Mouse (Mus musculus) hindbrain, embryonic 11.5 days (tissue): Measurements from ENCODE around the gene Cdk14. TPM values are rescaled to one million over a fixed set of nuclear protein-coding genes. Genes with fewer than 3 reads are reported as not detected.

ENCODE experiments used
- ATAC-seq: fragments of 200-750 bp; cut with Nextera tagmentation; 2 replicates; pipeline ENCODE4 v1.8.0; 2017; ENCODE audit warnings: mild to moderate bottlenecking, moderate TSS enrichment, moderate library complexity; ENCODE audit not compliant: low FRiP score
- DNase-seq: peaks from one replicate; pipeline ENCODE4 v3.0.0-alpha.2; 2015; ENCODE audit warnings: low spot score
- H3K27ac ChIP-seq: fragments of 300-500 bp; sonication (generic); 2 replicates; pipeline ENCODE4 v1.5.1; 2014; ENCODE audit warnings: mild to moderate bottlenecking, low read depth, low read length
- H3K27me3 ChIP-seq: fragments of 300-500 bp; sonication (generic); 2 replicates; pipeline ENCODE4 v1.6.1; 2014; ENCODE audit warnings: mild to moderate bottlenecking, low read length, moderate library complexity, mixed read lengths; ENCODE audit not compliant: control insufficient read depth, insufficient read depth
- H3K36me3 ChIP-seq: fragments of 300-500 bp; sonication (generic); 2 replicates; pipeline ENCODE4 v1.6.1; 2014; ENCODE audit warnings: mild to moderate bottlenecking, low read length, moderate library complexity, mixed read lengths; ENCODE audit not compliant: control insufficient read depth, insufficient read depth
- H3K4me1 ChIP-seq: fragments of 300-500 bp; sonication (generic); replicated peaks from 2 replicates; pipeline ENCODE4 v1.6.1; 2014; ENCODE audit warnings: low read length, mixed read lengths; ENCODE audit not compliant: control insufficient read depth, insufficient read depth
- H3K4me2 ChIP-seq: fragments of 300-500 bp; sonication (generic); replicated peaks from 2 replicates; pipeline ENCODE4 v1.6.1; 2014; ENCODE audit warnings: mild to moderate bottlenecking, low read depth, low read length
- H3K4me3 ChIP-seq: fragments of 300-500 bp; sonication (generic); 2 replicates; pipeline ENCODE4 v1.5.1; 2014; ENCODE audit warnings: low read depth, low read length
- H3K9ac ChIP-seq: fragments of 300-500 bp; sonication (generic); 2 replicates; pipeline ENCODE4 v1.6.1; 2014; ENCODE audit warnings: low read depth, low read length
- H3K9me3 ChIP-seq: fragments of 300-500 bp; sonication (generic); 2 replicates; pipeline ENCODE4 v1.6.1; 2016; ENCODE audit warnings: low read length; ENCODE audit not compliant: control insufficient read depth
- WGBS: fragments of 180-500 bp; shearing (Covaris S2); extraction: QIAGEN DNeasy Blood & Tissue Kit; methylation state at CpG from one replicate; pipeline ENCODE4 v1.1.7; 2014; 5-methylcytosine and 5-hydroxymethylcytosine counted together
- polyA plus RNA-seq: library from polyadenylated mRNA; unstranded; fragments of >200 nt; fragmentation: Nextera tagmentation; extraction: Ambion mirVana; gene quantifications from 2 replicates; pipeline ENCODE4 v1.2.1, GENCODE M21; 2014

Gene Cdk14
- polyA plus RNA-seq, 1 experiment from 2014 or later, result 35.7 TPM

DNA sequence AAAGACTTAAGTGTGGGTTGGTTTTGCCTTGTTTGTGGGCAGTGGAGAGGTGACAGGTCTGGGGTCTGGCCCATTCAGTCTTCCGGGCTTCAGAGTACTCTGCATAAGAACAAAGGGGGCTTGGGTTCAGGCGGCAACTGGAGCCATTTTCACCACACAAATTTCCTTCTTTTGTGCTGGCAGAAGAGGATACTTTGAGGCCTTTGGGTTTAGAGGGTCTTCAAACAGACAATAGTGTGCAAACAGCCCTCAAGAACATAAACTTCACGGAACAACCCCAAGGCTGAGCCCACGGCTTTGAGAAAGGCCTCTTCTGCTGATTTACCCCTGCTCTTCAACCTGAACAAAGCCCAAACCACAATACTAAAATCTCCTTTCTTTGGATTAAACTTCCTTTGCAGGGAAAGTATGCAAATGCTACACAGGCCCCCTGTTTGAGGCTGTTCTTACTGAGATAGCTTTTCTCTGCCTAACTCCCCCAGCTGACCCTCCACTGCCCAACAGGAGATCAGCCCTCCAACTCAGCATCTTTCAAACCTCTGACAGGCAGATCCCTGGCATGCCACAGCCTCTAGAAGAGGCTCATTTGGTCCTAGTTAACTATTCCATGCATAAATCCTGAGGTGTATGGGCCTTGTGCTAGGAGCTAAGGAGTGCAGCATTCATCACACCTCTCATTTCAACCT, 549.9 kb downstream of the Cdk14 start:
- Histone ChIP-seq H3K4me1 (peaks cover 10% of the 10 kb centered on the region; the same call in 1 of the 2 replicates), H3K4me2 (no peak overlapping the region), H3K9me3 (no peaks in the 10 kb centered on the region), H3K36me3 (no peaks in the 10 kb centered on the region), H3K27ac (no peak overlapping the region), H3K4me3 (no peak overlapping the region), H3K27me3 (no peaks in the 10 kb centered on the region), H3K9ac (no peak overlapping the region)
- ATAC-seq (no peak), DNase-seq (peak; percentile 27)
- 33% methylated on average over 4 of the region's 4 CpGs for WGBS

DNA sequence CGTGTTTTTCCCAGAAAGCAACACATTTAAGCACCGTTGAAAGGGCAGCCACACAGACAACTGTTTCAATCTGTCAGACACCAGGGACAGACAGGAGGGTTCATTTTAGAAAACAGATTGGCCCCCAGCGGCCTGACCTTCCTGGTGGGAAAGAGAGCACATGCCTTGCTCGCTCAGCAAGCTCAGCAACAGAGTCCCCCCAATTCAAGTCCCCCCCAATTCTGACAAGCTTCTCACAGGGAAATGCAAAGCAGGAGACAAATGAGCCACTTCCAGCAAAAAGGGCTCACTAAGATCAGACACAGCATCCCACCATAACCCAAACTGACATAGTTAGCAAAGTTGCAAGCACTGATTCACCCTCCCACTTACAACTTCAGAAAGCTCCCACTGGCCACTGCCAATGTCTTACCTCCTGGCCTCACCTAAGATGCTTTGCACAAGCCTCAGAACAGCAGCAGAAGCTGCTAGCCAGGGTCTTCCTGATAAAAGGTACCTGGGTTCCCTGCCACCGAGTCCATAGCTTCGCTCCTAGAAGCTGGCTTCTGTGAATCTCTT, 551.5 kb downstream of the Cdk14 start:
- Histone ChIP-seq H3K9me3 (no peaks in the 10 kb centered on the region), H3K4me1 (peaks cover 10% of the 10 kb centered on the region; the same call in 1 of the 2 replicates), H3K4me3 (no peak overlapping the region), H3K9ac (no peak overlapping the region), H3K27me3 (no peaks in the 10 kb centered on the region), H3K36me3 (no peaks in the 10 kb centered on the region), H3K27ac (no peak overlapping the region), H3K4me2 (no peak overlapping the region)
- 27% methylated on average over 6 of the region's 6 CpGs for WGBS
- ATAC-seq (no peak), DNase-seq (no peak)

DNA sequence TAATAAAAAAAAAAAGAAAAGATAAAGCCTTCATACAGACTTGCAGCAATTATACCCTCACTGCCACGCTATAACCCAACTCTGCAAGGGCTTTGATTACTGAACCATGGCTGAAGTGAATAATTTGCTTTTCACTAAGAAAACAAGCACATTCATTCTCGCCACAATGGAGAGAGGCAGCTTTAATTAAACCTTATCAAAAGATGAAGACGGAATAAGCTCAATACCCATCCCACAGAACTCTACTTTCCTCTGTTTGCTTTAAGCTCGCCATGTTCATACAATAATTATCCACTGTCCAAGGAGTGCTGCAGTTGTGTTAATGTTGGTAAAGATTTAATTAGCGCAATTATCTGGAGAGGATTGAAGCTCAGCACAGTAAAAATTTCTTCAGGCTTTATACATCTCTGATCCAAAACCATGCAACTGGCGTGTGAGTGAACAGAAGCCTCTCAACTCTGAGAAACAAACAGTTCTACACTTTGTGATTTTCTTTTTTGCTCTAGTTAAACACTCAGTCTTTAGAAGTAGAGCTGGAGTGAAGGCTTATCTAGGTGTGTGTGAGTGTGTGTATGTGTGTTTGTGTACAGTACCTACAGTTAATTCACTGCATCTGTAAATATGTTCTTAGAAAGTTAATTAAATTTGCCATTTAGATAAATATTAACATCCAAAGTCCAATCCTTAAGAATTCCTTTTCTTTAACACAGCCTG, 552.1 kb downstream of the Cdk14 start:
- H3K36me3 ChIP-seq, result no peaks in the 10 kb centered on the region
- no peak overlapping the region for H3K27ac ChIP-seq
- no peaks in the 10 kb centered on the region for H3K9me3 ChIP-seq
- WGBS, result 30% methylated on average over 6 of the region's 6 CpGs
- 0 out of 2 replicates have a peak overlapping the region, but pooled peaks have one; percentile 15 for H3K9ac ChIP-seq
- DNase-seq, result no peak
- peak; percentile 48; the same call in 1 of the 2 replicates for ATAC-seq
- no peak overlapping the region for H3K4me3 ChIP-seq
- no peaks in the 10 kb centered on the region for H3K27me3 ChIP-seq
- H3K4me1 ChIP-seq, result peaks cover 10% of the 10 kb centered on the region; the same call in 1 of the 2 replicates
- H3K4me2 ChIP-seq, result no peak overlapping the region

- H3K9me3 ChIP-seq, result no peaks in the 10 kb centered on the region
- H3K4me1 ChIP-seq, result peaks cover 10% of the 10 kb centered on the region; the same call in 1 of the 2 replicates
- no peaks in the 10 kb centered on the region for H3K36me3 ChIP-seq
- H3K4me2 ChIP-seq, result no peak overlapping the region
- 63% methylated on average over 8 of the region's 8 CpGs for WGBS
- no peak overlapping the region for H3K27ac ChIP-seq
- H3K27me3 ChIP-seq, result no peaks in the 10 kb centered on the region
- H3K9ac ChIP-seq, result no peak overlapping the region
- H3K4me3 ChIP-seq, result no peak overlapping the region
- DNase-seq (no peak), ATAC-seq (no peak)
These were observed 553.2 kb downstream of the Cdk14 start for GRCm38 (mm10) chr5:4866945-4867344.

DNA sequence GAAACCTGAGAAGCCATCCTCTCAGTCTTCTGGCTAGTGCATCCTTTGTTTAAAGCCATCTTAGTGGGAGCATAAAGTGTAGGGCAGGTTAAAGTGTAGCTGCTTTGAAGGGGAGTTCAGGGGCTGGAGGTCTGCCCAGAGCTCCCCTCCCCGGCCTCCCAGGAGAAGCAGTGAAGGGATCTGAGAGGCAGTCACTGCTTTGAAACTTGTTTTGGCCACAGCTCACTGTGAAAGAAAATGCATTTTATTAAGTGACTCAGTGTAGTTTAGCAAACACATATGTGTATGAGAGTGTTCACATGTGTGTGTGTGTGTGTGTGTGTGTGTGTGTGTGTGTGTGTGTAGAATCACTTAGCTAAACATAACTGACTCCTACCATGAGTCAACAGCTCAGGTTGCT, 554.0 kb downstream of the Cdk14 start:
- DNase-seq (no peak), ATAC-seq (no peak)
- H3K27me3 ChIP-seq, result no peaks in the 10 kb centered on the region
- no peak overlapping the region for H3K4me3 ChIP-seq
- peaks cover 10% of the 10 kb centered on the region; the same call in 1 of the 2 replicates for H3K4me1 ChIP-seq
- no peak overlapping the region for H3K27ac ChIP-seq
- H3K9ac ChIP-seq, result no peak overlapping the region
- 64% methylated on average over 1 of the region's 1 CpGs for WGBS
- no peaks in the 10 kb centered on the region for H3K9me3 ChIP-seq
- no peaks in the 10 kb centered on the region for H3K36me3 ChIP-seq
- no peak overlapping the region for H3K4me2 ChIP-seq

- no peak overlapping the region for H3K4me2 ChIP-seq
- H3K27me3 ChIP-seq, result no peaks in the 10 kb centered on the region
- no peaks in the 10 kb centered on the region for H3K36me3 ChIP-seq
- H3K9me3 ChIP-seq, result no peaks in the 10 kb centered on the region
- WGBS, result 90% methylated on average over 9 of the region's 9 CpGs
- no peak overlapping the region for H3K4me3 ChIP-seq
- H3K27ac ChIP-seq, result no peak overlapping the region
- no peak for ATAC-seq
- H3K9ac ChIP-seq, result no peak overlapping the region
- H3K4me1 ChIP-seq, result no peaks in the 10 kb centered on the region; the same call in 1 of the 2 replicates
- no peak for DNase-seq
These were observed 558.5 kb downstream of the Cdk14 start for GRCm38 (mm10) chr5:4861592-4861991.

GRCm38 (mm10) chr5:4861141-4861540, 559.0 kb downstream of the Cdk14 start:
- Histone ChIP-seq H3K27me3 (no peaks in the 10 kb centered on the region), H3K36me3 (no peaks in the 10 kb centered on the region), H3K9me3 (no peaks in the 10 kb centered on the region), H3K4me3 (no peak overlapping the region), H3K27ac (no peak overlapping the region), H3K4me1 (no peaks in the 10 kb centered on the region; the same call in 1 of the 2 replicates), H3K9ac (no peak overlapping the region), H3K4me2 (no peak overlapping the region)
- no peak for ATAC-seq
- 98% methylated on average over 2 of the region's 2 CpGs for WGBS
- no peak for DNase-seq

GRCm38 (mm10) chr5:4858032-4858641, 562.0 kb downstream of the Cdk14 start:
- Histone ChIP-seq H3K9ac (no peak overlapping the region), H3K27ac (no peak overlapping the region), H3K9me3 (no peaks in the 10 kb centered on the region), H3K4me1 (no peaks in the 10 kb centered on the region; the same call in 1 of the 2 replicates), H3K27me3 (no peaks in the 10 kb centered on the region), H3K4me3 (no peak overlapping the region), H3K36me3 (no peaks in the 10 kb centered on the region), H3K4me2 (no peak overlapping the region)
- DNase-seq, result peak; percentile 41
- ATAC-seq, result peak; percentile 86
- WGBS, result 48% methylated on average over 5 of the region's 5 CpGs
